Mouse (Mus musculus): ENCODE data around the gene Gm13128. TPM values are rescaled to one million over a fixed set of nuclear protein-coding genes. Genes with fewer than 3 reads are reported as not detected.
"Not testable (repeated sequence)": the region's sequence is repeated elsewhere in the genome, so short reads cannot be mapped to it uniquely, and the experiment has no call there.

Gm13128 gene
- total RNA-seq (2021), result not detected
- polyA plus RNA-seq (2012; rRNA removed), result not detected in 2 replicates
- long read RNA-seq, result 0 reads

- intact Hi-C loops (cut with DNase I), result not testable (repeated sequence)
These were observed at the start of gene Gm13128 for GRCm38 (mm10) chr4:144329949-144330348. Gene Gm13128 (plus strand): TSS chr4:144330249.

GRCm38 (mm10) chr4:144280388-144280787 lies 49.7 kb upstream of the Gm13128 start, which contains the start of gene Pramel5:
Gene Pramel5 (minus strand): TSS chr4:144280488.
- H3K79me2 ChIP-seq (replicated peaks; ENCODE audit: control insufficient read depth, insufficient read depth, low read length); H3K27ac ChIP-seq; intact Hi-C loops (cut with DNase I); H3K36me3 ChIP-seq (ENCODE audit: control insufficient read depth, insufficient read depth, low read length); DNase-seq; H3K4me1 ChIP-seq (ENCODE audit: control insufficient read depth, insufficient read depth, low read length); H3K4me3 ChIP-seq; H3K27me3 ChIP-seq (ENCODE audit: control insufficient read depth, insufficient read depth, low read length); H3K9ac ChIP-seq (ENCODE audit: low read depth, low read length): not testable (repeated sequence)
- 46% methylated on average over 1 of the region's 1 CpGs for WGBS

More at GRCm38 (mm10) chr4:144329949-144330348, at the start of gene Gm13128:
- H3K27me3 ChIP-seq (ENCODE audit: control insufficient read depth, insufficient read depth, low read length); H3K4me3 ChIP-seq; H3K4me1 ChIP-seq (ENCODE audit: control insufficient read depth, insufficient read depth, low read length); H3K36me3 ChIP-seq (ENCODE audit: control insufficient read depth, insufficient read depth, low read length); DNase-seq; H3K9ac ChIP-seq (ENCODE audit: low read depth, low read length); H3K79me2 ChIP-seq (replicated peaks; ENCODE audit: control insufficient read depth, insufficient read depth, low read length); H3K27ac ChIP-seq: not testable (repeated sequence)
- 52% methylated on average over 4 of the region's 4 CpGs for WGBS

GRCm38 (mm10) chr4:144299414-144299813 lies 30.6 kb upstream of the Gm13128 start:
- H3K4me1 ChIP-seq (ENCODE audit: control insufficient read depth, insufficient read depth, low read length); H3K36me3 ChIP-seq (ENCODE audit: control insufficient read depth, insufficient read depth, low read length); H3K27ac ChIP-seq; H3K9ac ChIP-seq (ENCODE audit: low read depth, low read length); intact Hi-C loops (cut with DNase I); H3K79me2 ChIP-seq (replicated peaks; ENCODE audit: control insufficient read depth, insufficient read depth, low read length); H3K27me3 ChIP-seq (ENCODE audit: control insufficient read depth, insufficient read depth, low read length); H3K4me3 ChIP-seq; DNase-seq: not testable (repeated sequence)
- 0 out of 2 replicates have a peak, but pooled peaks have one; percentile 20 for TF ChIP-seq CTCF (IDR thresholded peaks at IDR 0.05)
- 31% methylated on average over 1 of the region's 1 CpGs for WGBS

- 64% methylated on average over 2 of the region's 2 CpGs for WGBS
- H3K9ac ChIP-seq (ENCODE audit: low read depth, low read length); H3K79me2 ChIP-seq (replicated peaks; ENCODE audit: control insufficient read depth, insufficient read depth, low read length); DNase-seq; H3K36me3 ChIP-seq (ENCODE audit: control insufficient read depth, insufficient read depth, low read length); H3K27me3 ChIP-seq (ENCODE audit: control insufficient read depth, insufficient read depth, low read length); intact Hi-C loops (cut with DNase I); H3K27ac ChIP-seq; H3K4me1 ChIP-seq (ENCODE audit: control insufficient read depth, insufficient read depth, low read length); H3K4me3 ChIP-seq: not testable (repeated sequence)
These were observed 17.2 kb upstream of the Gm13128 start for GRCm38 (mm10) chr4:144312666-144313460.

- 67% methylated on average over 3 of the region's 3 CpGs for WGBS
- H3K4me3 ChIP-seq; H3K27ac ChIP-seq; H3K27me3 ChIP-seq (ENCODE audit: control insufficient read depth, insufficient read depth, low read length); H3K9ac ChIP-seq (ENCODE audit: low read depth, low read length); H3K36me3 ChIP-seq (ENCODE audit: control insufficient read depth, insufficient read depth, low read length); H3K4me1 ChIP-seq (ENCODE audit: control insufficient read depth, insufficient read depth, low read length); H3K79me2 ChIP-seq (replicated peaks; ENCODE audit: control insufficient read depth, insufficient read depth, low read length); intact Hi-C loops (cut with DNase I); DNase-seq: not testable (repeated sequence)
These were observed 5.8 kb downstream of the Gm13128 start for GRCm38 (mm10) chr4:144335856-144336255.

GRCm38 (mm10) chr4:144357642-144358041 lies 27.6 kb downstream of the Gm13128 start, which contains the start of gene Gm13119:
Gene Gm13119 (plus strand): TSS chr4:144357942.
- WGBS, result 79% methylated on average over 3 of the region's 3 CpGs
- DNase-seq; H3K79me2 ChIP-seq (replicated peaks; ENCODE audit: control insufficient read depth, insufficient read depth, low read length); H3K4me3 ChIP-seq; H3K9ac ChIP-seq (ENCODE audit: low read depth, low read length); H3K36me3 ChIP-seq (ENCODE audit: control insufficient read depth, insufficient read depth, low read length); H3K27me3 ChIP-seq (ENCODE audit: control insufficient read depth, insufficient read depth, low read length); H3K27ac ChIP-seq; H3K4me1 ChIP-seq (ENCODE audit: control insufficient read depth, insufficient read depth, low read length); intact Hi-C loops (cut with DNase I): not testable (repeated sequence)

- TF ChIP-seq EP300 (IDR thresholded peaks at IDR 0.05; ENCODE audit: insufficient read depth, low read depth, low read length), result no peak
- no peaks in the 10 kb centered on the region for H3K79me2 ChIP-seq (replicated peaks; ENCODE audit: control insufficient read depth, insufficient read depth, low read length)
- no peak within 1 kb of the TSS for H3K9ac ChIP-seq (ENCODE audit: low read depth, low read length)
- DNase-seq, result no peak
- H3K27ac ChIP-seq, result no peak within 1 kb of the TSS
- H3K27me3 ChIP-seq (ENCODE audit: control insufficient read depth, insufficient read depth, low read length), result no peaks in the 10 kb centered on the region
- intact Hi-C loops (cut with DNase I), result no loop called here
- 26% methylated on average over 2 of the region's 2 CpGs for WGBS
- no peaks in the 10 kb centered on the region for H3K4me1 ChIP-seq (ENCODE audit: control insufficient read depth, insufficient read depth, low read length)
- no peaks in the 10 kb centered on the region for H3K36me3 ChIP-seq (ENCODE audit: control insufficient read depth, insufficient read depth, low read length)
- no peak within 1 kb of the TSS for H3K4me3 ChIP-seq
These were observed 47.9 kb downstream of the Gm13128 start, which contains the start of gene Pramef20 for GRCm38 (mm10) chr4:144377911-144378310. Gene Pramef20 (minus strand): TSS chr4:144377933.

Other genes with a start within 250 kb of the Gm13128 start
- gene Gm13102, start 223.8 kb upstream of the Gm13128 start, total RNA-seq (2021), result not detected
- gene Gm13102, start 223.8 kb upstream of the Gm13128 start, polyA plus RNA-seq (2012; rRNA removed), result not detected in 2 replicates
- gene Oog3, start 167.6 kb upstream of the Gm13128 start, total RNA-seq (2021), result not detected
- not detected in 2 replicates for gene Oog3, start 167.6 kb upstream of the Gm13128 start, polyA plus RNA-seq (2012; rRNA removed)
- not detected for gene Oog2, start 139.5 kb upstream of the Gm13128 start, total RNA-seq (2021)
- not detected in 2 replicates for gene Oog2, start 139.5 kb upstream of the Gm13128 start, polyA plus RNA-seq (2012; rRNA removed)
- gene C87977, start 116.9 kb upstream of the Gm13128 start, total RNA-seq (2021), result not detected
- gene C87977, start 116.9 kb upstream of the Gm13128 start, polyA plus RNA-seq (2012; rRNA removed), result not detected in 2 replicates
- gene Pramel5, start 49.8 kb upstream of the Gm13128 start, total RNA-seq (2021), result not detected
- not detected in 2 replicates for gene Pramel5, start 49.8 kb upstream of the Gm13128 start, polyA plus RNA-seq (2012; rRNA removed)
- not detected for gene Gm13119, start 27.7 kb downstream of the Gm13128 start, total RNA-seq (2021)
- not detected in 2 replicates for gene Gm13119, start 27.7 kb downstream of the Gm13128 start, polyA plus RNA-seq (2012; rRNA removed)
- not detected for gene Pramef20, start 47.7 kb downstream of the Gm13128 start, total RNA-seq (2021)
- not detected in 2 replicates for gene Pramef20, start 47.7 kb downstream of the Gm13128 start, polyA plus RNA-seq (2012; rRNA removed)
- not detected for gene Pramef12, start 78.2 kb downstream of the Gm13128 start, total RNA-seq (2021)
- 0.08 TPM in 1 of 2 replicates, not detected in the other for gene Pramef12, start 78.2 kb downstream of the Gm13128 start, polyA plus RNA-seq (2012; rRNA removed)
- not detected for gene 1700012P22Rik, start 108.5 kb downstream of the Gm13128 start, total RNA-seq (2021)
- not detected in 2 replicates for gene 1700012P22Rik, start 108.5 kb downstream of the Gm13128 start, polyA plus RNA-seq (2012; rRNA removed)
- gene Gm9944, start 123.1 kb downstream of the Gm13128 start, total RNA-seq (2021), result not detected
- not detected in 2 replicates for gene Gm9944, start 123.1 kb downstream of the Gm13128 start, polyA plus RNA-seq (2012; rRNA removed)
- gene Aadacl3, start 133.5 kb downstream of the Gm13128 start, total RNA-seq (2021), result not detected
- not detected in 2 replicates for gene Aadacl3, start 133.5 kb downstream of the Gm13128 start, polyA plus RNA-seq (2012; rRNA removed)
- not detected for gene 9430007A20Rik, start 189.6 kb downstream of the Gm13128 start, total RNA-seq (2021)
- not detected in 2 replicates for gene 9430007A20Rik, start 189.6 kb downstream of the Gm13128 start, polyA plus RNA-seq (2012; rRNA removed)
- not detected for gene Gm13124, start 234.9 kb downstream of the Gm13128 start, total RNA-seq (2021)
- gene Gm13124, start 234.9 kb downstream of the Gm13128 start, polyA plus RNA-seq (2012; rRNA removed), result not detected in 2 replicates

Data from heart, adult 2 months (tissue).